In the genomic region with DNA sequence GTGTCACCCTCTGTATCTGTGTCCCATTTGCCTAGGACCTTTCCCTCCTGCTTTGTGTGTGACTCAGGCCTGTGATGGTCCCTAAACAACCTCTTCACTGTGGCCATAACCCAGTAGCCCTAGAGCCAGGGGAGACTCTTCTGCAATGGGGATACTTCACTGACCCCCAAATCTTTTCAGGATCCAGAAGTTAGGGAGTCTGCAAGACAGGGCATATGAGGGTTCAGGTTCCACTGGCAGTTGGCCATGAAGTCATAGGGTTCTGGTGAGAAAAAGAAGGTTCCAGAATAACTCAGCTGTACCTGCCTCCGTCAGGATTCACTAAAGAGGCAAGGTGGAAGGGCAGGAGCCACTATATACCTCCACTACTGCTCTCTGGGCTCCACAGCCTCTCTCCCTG, we compare ENCODE assay signal across 24 mouse cellular contexts. TPM values are rescaled to one million over a fixed set of nuclear protein-coding genes. Genes with fewer than 3 reads are reported as not detected.
"Had no signal": no experiment of that assay in that cellular context is flagged by ENCODE, and none has a peak within 500 bp of the region (broad histone marks: within the 10 kb centered on the region; RNA-seq: fewer than 3 reads in every experiment).

A gene (plus strand): TSS at position 301 of the 400 bp plus-strand sequence.

- H3K27ac ChIP-seq: kidney, postnatal 0 days; layer of hippocampus, adult 2 months; left cerebral cortex, adult 2 months; limb, embryonic 13.5 days; liver, embryonic 15.5 days; lung, embryonic 15.5 days; midbrain, embryonic 12.5 days; midbrain, embryonic 15.5 days; neural tube, embryonic 12.5 days had no signal

- DNase-seq: kidney, adult 2 months; kidney, postnatal 25 days; layer of hippocampus, postnatal 36 days; lung, adult 18-20 months; lung, postnatal 10 days; lung, postnatal 36 days; right cerebral cortex, adult 18-20 months; right cerebral cortex, postnatal 14 days; right cerebral cortex, postnatal 4 days; thymus, adult 18-20 months; thymus, postnatal 36 days had no signal

- H3K4me3 ChIP-seq: layer of hippocampus, adult 2 months; left cerebral cortex, adult 2 months; limb, embryonic 13.5 days; liver, embryonic 15.5 days; lung, embryonic 15.5 days; midbrain, embryonic 12.5 days; midbrain, embryonic 15.5 days; neural tube, embryonic 12.5 days; stomach, embryonic 15.5 days had no signal

- H3K9ac ChIP-seq: liver, embryonic 15.5 days; lung, embryonic 15.5 days; midbrain, embryonic 12.5 days; midbrain, embryonic 15.5 days; stomach, embryonic 15.5 days had no signal

- ATAC-seq: intestine, postnatal 0 days; midbrain, embryonic 15.5 days had no signal

- H3K4me2 ChIP-seq: limb, embryonic 13.5 days; liver, embryonic 15.5 days; lung, embryonic 15.5 days; midbrain, embryonic 12.5 days; midbrain, embryonic 15.5 days; neural tube, embryonic 12.5 days; stomach, embryonic 15.5 days had no signal

- H3K4me1 ChIP-seq: limb, embryonic 13.5 days; liver, embryonic 15.5 days; lung, embryonic 15.5 days; midbrain, embryonic 12.5 days; midbrain, embryonic 15.5 days; neural tube, embryonic 12.5 days had no signal

- H3K27me3 ChIP-seq: limb, embryonic 13.5 days; liver, embryonic 15.5 days; lung, embryonic 15.5 days; midbrain, embryonic 12.5 days; midbrain, embryonic 15.5 days; neural tube, embryonic 12.5 days; stomach, embryonic 15.5 days had no signal

- H3K9me3 ChIP-seq: limb, embryonic 13.5 days; liver, embryonic 15.5 days; lung, embryonic 15.5 days; midbrain, embryonic 12.5 days; midbrain, embryonic 15.5 days; neural tube, embryonic 12.5 days; stomach, embryonic 15.5 days had no signal

RNA-seq across cellular contexts. Expression of the gene that starts here (rescaled TPM):
- polyA plus RNA-seq: intestine, postnatal 0 days; kidney, embryonic 14.5 days; kidney, postnatal 0 days; large intestine, adult 2 months; limb, embryonic 13.5 days; liver, embryonic 15.5 days; midbrain, embryonic 12.5 days; midbrain, embryonic 15.5 days; neural tube, embryonic 12.5 days had no signal
